Mouse (Mus musculus): ENCODE data around the gene 6030408B16Rik. TPM values are rescaled to one million over a fixed set of nuclear protein-coding genes. Genes with fewer than 3 reads are reported as not detected.

The 6030408B16Rik gene
- total RNA-seq, 1 experiment from 2014 or later: not detected

DNA sequence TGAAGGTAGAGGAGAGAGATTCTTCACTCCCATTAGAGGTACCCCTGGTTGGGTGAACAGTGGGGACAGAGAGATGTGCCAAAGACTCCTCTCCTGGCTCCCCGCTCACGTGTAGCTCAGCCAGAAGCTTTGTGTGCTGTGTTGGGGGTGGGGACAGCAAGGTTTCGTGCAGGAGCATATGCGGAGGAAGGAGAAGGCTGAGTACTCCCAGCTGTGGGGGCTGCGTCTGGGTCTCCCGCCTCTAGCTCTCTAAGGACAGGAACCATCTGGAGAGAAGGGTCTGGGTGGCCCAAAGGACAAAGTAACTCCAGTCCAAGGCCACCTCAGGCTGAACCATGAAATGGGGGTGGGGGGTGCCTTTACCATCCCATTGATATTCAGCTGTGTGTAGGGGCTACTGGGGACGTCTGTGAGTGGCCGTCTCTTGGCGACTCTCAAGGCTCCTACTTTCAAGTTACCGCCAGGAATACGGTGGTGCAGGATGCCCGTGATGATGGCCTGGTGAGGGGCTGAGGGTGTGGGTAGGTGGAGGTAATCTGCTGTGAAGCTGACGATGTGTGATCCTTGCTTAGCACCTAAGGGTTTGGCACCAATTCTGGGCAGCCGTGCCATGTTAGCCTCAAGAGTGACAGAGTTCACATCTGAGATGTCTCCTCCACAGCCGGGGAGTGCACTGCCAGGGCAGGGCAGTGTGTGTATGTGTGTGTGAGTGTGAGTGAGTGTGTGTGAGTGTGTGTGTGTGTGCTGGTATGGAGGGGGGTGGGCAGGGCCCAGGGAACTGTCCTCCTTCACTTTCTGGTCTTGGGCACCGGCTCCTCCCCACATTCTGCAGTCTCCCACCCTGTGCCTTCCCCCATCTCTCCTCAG is 1.2 kb downstream of the 6030408B16Rik start:
- ATAC-seq (replicated peaks; ENCODE audit: low read depth, poor library complexity, severe bottlenecking): no peak

GRCm38 (mm10) chr15:101295106-101295505 is 2.1 kb downstream of the 6030408B16Rik start:
- ATAC-seq (replicated peaks; ENCODE audit: low read depth, poor library complexity, severe bottlenecking): no peak

DNA sequence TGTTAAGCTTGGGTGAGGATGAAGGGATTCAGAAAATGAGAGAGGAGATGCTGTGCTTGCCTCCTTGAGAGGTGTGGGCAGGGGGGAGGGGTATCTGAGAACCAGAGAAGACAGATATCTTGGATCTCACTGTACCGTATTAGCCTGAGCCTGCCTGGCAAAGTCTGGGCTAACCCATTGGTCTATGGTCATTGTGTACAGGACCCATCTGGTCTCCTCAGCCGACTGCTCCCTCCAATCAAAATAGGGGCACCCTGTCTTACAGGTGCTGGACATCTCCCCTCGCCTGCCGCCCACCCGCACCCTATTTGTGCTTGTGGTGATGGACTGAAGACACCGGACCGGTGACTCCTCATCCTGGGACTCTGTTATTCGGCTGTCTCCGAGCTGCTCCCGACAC is 2.6 kb downstream of the 6030408B16Rik start:
- ATAC-seq (replicated peaks; ENCODE audit: low read depth, poor library complexity, severe bottlenecking): no peak

DNA sequence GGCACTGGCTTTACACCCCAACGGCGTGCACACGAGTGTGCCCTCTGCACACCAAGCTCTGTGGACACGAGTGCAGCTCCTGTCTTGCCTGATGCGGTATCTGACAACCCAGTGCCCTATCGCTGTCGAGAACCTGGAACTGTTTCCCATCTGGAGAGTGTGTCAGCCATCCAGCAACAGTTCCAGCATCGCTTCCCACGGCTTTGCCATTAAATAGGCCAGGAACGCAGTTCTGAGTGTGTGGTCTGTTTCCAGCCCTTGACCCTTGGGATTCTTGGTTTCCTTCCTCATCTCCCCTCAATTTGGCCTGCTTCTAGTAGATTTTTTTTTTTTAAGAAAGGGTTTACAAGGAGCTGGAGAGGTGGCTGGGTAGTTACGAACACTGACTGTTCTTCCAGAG is 3.1 kb downstream of the 6030408B16Rik start:
- no peak for ATAC-seq (replicated peaks; ENCODE audit: low read depth, poor library complexity, severe bottlenecking)

- peak; percentile 53 for ATAC-seq (replicated peaks; ENCODE audit: low read depth, poor library complexity, severe bottlenecking)
Observed at GRCm38 (mm10) chr15:101297988-101298387, 5.0 kb downstream of the 6030408B16Rik start.

DNA sequence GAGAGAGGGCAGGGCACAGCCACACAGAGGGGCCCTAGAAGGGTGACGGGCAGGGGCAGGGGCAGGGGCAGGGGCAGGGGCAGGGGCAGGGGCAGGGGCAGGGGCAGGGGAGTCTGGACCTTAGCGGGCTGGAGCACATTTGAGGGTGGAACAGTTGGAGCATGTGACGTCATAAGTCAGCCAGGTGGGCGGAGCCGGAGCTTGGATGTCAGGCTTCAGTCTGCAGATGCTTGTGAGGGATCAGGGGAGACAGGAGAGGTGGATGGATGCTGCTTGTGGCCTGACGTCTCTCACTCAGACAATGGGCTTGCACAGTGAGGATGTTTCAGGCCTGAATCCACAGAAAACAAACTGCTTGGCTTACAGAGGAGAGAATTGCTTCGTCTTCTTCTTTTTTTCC is 5.5 kb downstream of the 6030408B16Rik start:
- ATAC-seq (replicated peaks; ENCODE audit: low read depth, poor library complexity, severe bottlenecking): no peak

DNA sequence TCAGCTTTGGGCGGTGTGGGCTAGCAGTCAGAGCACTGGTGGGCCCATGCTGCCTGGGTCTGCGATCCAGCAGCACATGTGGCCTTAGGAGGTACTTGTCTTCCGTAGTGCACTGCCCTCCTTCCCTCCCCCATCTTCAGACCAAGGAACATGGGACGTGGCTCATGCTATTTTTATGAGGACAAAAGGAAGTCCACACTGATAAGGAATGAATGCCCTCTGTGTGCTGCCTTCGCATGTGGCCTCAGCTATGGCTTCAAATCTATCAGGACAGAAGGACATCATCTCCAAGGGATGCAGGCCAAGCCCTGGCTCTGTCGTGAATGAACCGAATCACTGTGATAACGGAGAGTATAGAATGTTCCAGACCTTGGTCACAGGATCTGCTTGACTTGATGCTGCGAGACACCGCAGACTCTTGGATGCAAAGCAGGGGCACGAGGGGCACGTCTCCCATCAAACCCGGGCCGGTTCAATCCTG is 6.5 kb downstream of the 6030408B16Rik start:
- peak; percentile 23; the same call in 1 of the 2 replicates for ATAC-seq (replicated peaks; ENCODE audit: low read depth, poor library complexity, severe bottlenecking)

- peak; percentile 39; the same call in 1 of the 2 replicates for ATAC-seq (replicated peaks; ENCODE audit: low read depth, poor library complexity, severe bottlenecking)
Observed at GRCm38 (mm10) chr15:101300128-101300527, 7.1 kb downstream of the 6030408B16Rik start.

DNA sequence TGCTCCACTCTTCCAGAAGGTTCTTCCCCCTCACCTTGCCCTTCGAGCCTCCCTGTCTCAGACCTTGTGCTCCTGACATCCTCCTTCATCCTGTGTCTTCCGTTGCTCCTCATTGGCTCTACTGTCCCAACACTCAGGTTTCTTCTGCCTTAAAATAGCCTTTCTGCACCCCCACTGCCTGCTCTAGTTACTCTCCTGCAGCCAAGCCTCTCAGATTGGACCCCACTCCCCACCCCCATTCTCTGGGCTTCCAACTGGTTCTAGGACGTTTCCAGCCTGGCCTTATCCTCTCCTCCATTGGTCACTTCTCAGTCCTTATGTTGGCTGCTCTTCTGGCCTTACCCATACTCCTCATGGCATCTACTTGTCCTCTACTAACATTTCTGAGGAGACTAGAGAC is 9.2 kb downstream of the 6030408B16Rik start:
- no peak for ATAC-seq (replicated peaks; ENCODE audit: low read depth, poor library complexity, severe bottlenecking)

- ATAC-seq (replicated peaks; ENCODE audit: low read depth, poor library complexity, severe bottlenecking): no peak
Observed at GRCm38 (mm10) chr15:101303830-101304229, 10.8 kb downstream of the 6030408B16Rik start.

DNA sequence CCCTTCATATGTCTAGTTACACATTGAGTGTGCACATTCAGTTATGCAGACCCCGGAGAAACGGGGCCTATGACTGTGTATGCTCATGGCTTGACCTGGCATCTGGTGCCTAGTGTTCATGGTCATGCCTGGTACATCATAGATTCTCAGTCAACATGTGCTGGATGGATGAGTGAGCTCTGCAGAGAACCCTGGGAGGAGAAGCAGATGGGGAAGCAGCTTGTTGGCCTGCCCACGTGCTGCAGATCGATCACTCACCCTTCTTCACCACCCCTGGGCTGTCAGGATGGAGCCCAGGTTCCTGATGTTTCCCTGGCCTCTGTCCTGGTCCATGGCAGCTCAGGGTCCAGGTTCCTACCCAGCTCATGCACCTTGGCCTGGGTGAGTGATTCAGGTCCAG is 13.4 kb downstream of the 6030408B16Rik start:
- no peak for ATAC-seq (replicated peaks; ENCODE audit: low read depth, poor library complexity, severe bottlenecking)

DNA sequence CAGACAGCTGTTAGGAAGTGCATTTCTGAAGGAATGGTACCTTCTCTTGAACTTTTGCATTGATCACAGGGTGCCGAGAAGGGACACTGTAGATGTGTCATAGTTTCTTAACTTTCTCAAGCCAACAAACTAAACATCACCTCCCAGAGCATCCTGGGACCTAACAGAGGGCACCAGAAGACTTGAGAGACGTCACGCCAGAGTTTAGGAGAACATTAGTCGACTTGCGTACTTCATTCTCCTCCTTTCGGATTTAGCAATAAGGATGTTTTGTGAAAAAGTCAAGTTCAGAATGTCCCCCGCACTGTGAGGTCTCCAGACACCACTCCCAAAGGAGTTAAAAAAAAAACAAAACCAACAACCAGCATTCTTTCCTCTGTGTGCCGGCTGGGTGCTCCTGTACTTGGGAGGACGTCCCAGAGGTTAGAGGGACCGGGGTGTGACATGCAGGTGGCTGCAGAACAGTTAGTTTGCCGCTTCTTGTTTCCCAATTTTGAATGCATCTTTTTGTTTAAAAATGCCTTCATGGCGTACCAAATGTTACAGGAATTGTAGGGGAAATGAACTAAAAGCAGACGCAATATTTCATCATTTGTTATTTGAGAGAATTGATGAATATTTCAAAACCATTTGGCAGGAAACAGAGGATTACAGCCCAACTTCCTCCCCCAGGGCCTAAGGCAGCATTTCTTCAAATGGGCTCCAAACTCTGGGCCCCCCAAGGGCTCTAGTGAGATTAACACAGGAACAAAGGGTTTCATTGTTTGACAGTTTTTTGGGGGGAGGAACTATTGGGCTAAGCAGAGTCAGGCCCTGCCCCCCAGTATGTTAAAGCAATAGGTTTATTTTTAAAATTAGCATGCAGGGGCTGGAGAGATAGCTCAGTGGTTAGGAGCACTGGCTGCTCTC is 15.7 kb downstream of the 6030408B16Rik start:
- peak; percentile 55 for ATAC-seq (replicated peaks; ENCODE audit: low read depth, poor library complexity, severe bottlenecking)

- no peak for ATAC-seq (replicated peaks; ENCODE audit: low read depth, poor library complexity, severe bottlenecking)
Observed at GRCm38 (mm10) chr15:101309493-101309892, 16.5 kb downstream of the 6030408B16Rik start.

GRCm38 (mm10) chr15:101311087-101311770 is 18.2 kb downstream of the 6030408B16Rik start:
- no peak for ATAC-seq (replicated peaks; ENCODE audit: low read depth, poor library complexity, severe bottlenecking)

DNA sequence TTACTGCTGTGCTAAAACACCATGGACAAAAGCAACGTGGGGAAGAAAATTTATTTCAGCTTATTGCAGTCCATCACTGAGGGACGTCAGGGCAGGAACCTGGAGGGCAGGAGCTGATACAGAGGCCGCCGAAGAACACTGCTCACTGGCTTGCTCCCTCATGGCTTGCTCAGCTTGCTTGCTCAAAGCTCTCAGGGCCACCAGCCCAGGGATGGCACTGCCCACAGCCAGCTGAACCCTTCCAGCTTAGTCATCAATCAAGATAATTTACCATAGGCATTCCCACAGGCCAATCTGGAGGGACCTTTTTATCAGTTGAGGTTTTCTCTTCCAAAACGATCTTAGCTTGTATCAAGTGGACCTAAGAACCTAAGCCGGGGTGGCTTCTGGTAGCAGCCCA is 19.0 kb downstream of the 6030408B16Rik start:
- ATAC-seq (replicated peaks; ENCODE audit: low read depth, poor library complexity, severe bottlenecking): no peak

DNA sequence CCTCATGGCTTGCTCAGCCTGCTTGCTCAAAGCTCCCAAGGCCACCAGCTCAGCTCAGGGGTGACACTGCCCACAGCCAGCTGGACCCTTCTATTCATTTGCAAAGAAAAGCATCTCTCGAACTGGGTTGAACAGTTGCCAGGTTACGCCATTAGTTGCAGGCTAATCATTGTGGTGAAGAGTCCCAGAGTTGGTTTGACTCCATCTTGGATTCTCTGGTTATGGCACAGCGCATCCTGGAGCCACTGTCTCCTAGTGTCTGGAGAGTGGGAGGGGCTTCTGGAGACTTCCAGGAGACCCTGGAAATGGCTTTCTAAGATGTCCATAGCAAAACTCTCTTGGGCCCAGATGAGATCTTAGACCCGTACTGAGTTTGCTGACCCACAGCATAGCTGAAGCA is 22.4 kb downstream of the 6030408B16Rik start:
- no peak for ATAC-seq (replicated peaks; ENCODE audit: low read depth, poor library complexity, severe bottlenecking)

GRCm38 (mm10) chr15:101315832-101316231 is 22.8 kb downstream of the 6030408B16Rik start:
- ATAC-seq (replicated peaks; ENCODE audit: low read depth, poor library complexity, severe bottlenecking): peak; percentile 75

- no peak for ATAC-seq (replicated peaks; ENCODE audit: low read depth, poor library complexity, severe bottlenecking)
Observed at GRCm38 (mm10) chr15:101316279-101316912, 23.4 kb downstream of the 6030408B16Rik start.

DNA sequence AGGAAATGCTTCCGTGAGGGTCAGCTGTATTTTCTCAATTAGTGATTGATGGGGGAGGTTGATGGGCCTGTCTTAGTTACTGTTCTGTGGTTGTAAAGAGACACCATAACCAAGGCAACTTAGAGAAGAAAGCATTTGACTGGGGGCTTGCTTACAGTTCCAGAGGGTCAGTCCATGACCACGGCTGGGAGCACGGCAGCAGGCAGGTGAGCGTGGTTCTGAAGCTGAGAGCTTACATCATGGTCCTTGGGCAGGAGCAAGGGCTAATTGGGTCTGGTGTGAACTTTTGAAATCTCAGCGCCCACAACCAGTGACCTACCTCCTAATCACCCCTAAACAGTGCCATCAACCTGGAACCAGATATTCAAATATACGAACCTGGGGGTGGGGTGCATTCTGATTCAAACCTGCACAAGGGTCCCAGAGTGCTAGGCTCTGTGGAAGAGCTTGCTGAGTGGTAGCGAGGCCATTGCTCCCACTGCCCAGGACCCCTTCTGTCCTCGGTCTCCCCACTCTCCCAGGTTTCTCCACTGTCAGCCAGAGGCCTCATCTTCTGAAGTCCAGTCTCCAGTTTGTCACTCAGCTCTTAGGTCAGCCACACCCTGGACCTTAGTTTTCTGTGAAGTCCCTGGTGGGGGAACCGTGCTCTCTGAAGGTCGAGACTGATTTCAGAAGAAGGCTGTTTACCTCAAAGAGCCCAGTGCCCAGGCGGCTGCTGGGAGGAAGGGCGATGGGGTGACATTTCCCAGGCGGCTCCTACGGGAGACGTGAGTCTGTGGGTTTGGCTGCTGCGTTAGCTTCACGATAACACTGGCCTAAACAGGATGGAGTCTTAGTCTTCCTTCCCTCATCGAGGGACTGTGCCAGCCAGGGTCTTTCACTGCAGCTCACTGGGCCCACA is 24.2 kb downstream of the 6030408B16Rik start:
- ATAC-seq (replicated peaks; ENCODE audit: low read depth, poor library complexity, severe bottlenecking): no peak
